Mouse (Mus musculus) heart, adult 18-20 months (tissue): ENCODE results near the gene Bricd5. TPM values are rescaled to one million over a fixed set of nuclear protein-coding genes. Genes with fewer than 3 reads are reported as not detected.

Experiments
- DNase-seq, 2 experiments: peaks; one replicate each; pipeline ENCODE4 v3.0.0; 2021 to 2022; ENCODE audit warnings: mixed read lengths in 1 of 2
- total RNA-seq, 2 experiments: library from RNA; stranded (reverse); gene quantifications; 2 replicates each; pipeline ENCODE4 v1.2.3; 2021

Gene Bricd5
- total RNA-seq, 2 experiments from 2014 or later: not detected

DNA sequence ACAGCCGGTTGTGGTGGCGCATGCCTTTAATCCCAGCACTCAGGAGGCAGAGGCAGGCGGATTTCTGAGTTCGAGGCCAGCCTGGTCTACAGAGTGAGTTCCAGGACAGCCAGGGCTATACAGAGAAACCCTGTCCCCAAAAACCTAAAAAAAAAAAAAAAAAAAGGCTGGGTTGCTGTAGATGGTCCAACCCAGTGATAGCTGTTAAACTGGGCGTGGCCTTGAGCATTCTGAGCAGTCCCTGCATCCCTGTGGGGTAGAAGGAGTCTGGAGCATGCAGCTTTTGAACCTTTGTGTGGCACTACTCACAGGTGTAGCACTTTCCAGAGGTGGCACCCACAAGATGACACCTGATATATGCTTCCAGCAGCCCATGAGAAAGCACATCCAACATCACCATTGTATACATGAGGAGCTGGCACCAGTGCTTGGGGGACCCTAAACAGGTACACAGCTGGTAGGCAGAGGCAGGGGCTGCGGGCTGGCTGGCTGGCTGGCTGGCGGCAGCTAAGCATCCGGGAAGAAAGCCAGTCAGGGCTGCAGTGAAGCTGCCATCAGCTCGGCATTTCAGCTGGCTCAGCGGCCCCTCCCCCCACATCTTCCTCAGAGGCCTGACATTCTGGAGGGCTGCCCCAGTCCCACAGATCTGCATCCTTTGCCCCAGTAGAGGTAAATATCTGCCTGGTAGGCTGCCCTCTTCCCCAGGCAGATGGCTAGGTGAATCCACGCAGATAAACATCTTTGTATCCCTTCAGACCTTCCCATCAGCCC, 11.6 kb downstream of the Bricd5 start:
- DNase-seq: no peak

DNA sequence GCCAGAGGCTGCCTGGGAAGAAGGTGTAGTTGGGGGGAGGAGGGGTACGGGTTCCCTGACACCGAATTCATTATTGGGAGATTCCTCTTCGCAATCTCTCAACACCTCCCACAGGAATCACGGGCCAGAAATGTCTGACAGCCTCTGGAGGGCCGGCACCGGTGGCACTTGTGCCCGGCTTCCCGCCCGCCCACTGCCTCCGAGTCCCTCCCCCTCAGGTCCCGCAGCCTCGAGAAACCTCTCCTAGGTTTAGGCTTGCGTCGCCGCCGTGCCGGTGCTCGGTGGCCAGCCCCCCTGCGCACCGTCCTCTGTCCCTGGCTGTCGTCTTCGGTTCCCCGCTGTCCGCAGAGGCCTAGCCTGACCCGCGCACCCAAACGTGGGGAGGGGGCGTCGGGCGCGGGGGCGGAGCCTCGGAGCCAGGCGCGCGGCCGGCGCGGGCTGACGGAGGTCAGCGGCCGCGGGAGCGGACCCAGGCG, 14.5 kb downstream of the Bricd5 start, which contains the start of gene Caskin1:
Caskin1 (plus strand) TSS at position 416 of the 476 bp plus-strand sequence.
- no peak for DNase-seq

DNA sequence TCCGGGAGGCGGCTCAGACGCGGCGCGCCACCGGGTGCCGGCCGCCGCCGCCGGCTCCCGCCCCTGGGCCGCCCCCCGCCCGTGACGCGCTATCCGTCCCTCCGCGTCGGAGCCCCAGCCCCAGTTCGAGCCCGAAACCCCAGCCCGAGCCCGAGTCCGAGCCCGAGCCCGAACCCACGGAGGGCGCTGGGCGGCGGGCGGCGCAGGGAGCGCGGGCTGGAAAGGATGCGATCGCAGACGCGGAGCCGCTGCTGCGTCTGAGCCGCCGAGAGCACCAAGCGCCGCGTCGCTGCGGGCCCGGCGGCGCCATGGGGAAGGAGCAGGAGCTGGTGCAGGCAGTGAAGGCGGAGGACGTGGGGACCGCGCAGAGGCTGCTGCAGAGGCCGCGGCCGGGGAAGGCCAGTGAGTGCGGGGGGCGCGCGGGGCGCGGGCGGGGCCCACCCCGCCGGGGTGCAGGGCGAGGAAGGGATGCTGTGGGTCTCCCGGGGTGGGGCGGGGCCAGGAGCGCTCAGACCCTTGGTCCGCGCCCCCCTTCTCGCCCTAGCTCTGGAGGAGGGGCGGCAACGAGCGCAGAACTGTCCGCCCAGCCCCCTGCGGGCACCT, 15.1 kb downstream of the Bricd5 start:
- DNase-seq: no peak

DNA sequence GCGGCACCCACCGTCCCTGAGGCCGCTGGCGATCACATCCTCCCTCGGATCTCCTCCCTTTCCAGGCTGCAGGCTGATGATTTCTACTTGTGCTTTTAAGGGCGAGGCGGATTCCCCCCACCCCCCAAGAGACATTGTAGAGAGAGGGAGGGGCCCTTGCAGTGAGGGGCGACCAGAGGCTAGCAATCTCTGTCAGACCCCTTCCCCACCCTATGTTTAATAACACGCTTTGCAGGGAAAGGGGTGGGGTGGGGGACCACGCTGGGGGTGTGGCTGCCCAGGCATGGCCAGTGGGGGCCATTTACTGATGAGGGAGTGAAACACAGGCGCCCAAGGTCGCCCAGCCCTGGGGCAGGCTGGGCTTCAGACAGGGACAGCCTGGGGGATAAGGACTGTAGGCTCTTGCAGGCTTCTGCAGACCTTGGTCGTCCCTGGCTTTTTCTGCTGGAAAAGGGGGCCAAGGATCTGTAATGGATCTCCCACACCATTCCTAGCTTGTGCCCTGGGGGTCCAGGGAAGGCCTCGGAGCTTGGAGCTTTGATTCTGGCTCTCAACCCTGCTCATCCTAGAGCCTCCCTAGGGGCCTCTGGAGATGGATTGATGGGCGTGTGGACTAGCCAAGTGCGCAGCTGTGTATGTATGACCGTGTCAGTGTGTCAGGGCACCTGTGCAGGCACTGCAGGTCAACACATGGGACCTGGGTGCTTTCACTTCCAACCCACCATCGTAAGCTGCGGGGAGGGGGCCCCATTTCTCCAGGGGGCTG, 15.8 kb downstream of the Bricd5 start:
- DNase-seq: no peak

DNA sequence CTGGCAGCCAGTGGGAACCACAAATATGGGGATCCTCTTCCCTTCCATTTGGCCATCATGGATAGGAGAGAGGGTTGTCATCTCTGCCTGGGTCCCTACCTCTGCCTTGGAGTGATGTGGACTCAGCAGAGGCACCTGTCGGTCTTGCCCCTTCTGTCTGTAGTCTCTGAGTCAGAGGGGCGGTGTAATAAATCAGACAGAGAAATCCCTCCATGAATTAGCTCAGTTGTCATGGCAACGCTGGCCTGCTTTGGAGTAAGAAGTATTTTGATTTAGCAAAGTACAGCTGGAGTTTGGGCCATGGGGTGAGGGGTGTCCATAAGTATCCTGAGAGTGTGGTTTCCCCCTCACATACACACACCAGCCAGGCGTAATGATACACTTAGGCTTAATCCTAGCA, 16.7 kb downstream of the Bricd5 start:
- DNase-seq: no peak

DNA sequence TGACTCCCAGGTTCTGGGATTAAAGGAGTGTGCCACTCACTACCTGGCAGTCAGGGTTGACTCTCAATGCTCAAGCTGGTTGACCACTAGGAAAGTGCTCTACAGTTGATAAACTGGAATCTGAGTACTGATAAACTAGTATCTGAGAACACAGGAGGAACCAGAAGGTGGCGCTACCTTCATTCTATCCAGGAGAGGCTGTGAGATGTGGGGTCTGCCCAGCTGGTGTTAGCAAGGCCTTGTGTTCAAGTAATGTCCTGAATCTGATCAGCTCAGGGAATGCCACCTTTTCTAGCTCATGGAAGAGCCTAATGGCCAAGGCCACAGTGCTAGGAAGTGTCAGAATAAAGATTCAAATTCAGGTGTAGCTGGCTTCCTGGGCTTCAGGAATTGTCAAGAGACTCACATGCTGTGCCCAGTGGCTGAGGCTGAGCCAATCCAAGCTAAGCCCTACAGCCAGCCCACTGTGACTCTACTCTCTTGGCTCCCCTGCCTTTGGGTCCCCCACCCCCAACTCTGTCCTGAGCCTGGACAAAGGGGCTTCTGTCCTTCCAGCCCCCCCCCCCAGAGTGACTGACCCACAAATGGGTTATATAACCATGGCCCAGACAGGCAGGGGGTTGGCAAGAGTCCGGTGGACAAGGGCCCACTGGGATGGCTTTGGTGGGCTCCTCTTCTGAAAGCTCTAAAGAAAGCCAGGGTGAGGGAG, 21.1 kb downstream of the Bricd5 start:
- peak in 1 of 2 experiments; percentile 69 for DNase-seq

DNA sequence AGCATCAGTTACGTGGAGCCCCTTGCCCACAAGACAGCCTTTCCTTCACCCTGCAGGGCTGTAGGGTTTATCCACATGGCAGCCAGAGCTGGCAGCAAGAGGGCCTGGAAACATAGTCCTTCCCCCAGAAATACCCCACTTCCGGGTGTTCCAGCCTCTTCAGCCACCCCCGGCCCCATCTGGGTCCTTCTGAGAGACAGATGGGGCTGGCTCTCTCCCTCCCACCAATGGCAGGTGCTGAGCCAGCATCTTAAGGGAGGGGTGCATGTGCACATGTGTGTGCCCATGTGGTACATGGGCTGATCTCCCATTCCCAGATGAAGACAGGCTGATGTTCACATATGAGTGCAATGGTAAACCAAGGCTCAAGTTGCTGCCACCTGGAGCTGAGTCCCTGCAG, 21.8 kb downstream of the Bricd5 start:
- no peak for DNase-seq

DNA sequence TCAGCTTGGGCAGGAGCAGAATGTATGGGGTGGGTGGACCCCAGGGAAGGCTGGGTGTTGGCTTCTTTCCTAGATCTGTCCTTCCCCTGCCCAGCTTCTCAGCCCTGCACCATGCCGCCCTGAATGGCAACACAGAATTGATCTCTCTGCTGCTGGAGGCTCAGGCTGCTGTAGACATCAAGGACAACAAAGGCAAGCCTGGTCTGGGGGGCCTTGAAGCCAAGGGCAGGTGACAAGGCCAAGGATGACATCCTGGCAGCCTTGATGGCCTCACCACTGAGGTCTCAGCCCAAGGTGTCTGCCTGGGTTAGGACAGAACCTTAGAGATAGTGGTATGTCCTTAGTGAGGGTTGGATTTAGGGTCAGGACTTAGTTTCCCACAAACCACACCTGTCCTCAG, 22.3 kb downstream of the Bricd5 start:
- DNase-seq: no peak

DNA sequence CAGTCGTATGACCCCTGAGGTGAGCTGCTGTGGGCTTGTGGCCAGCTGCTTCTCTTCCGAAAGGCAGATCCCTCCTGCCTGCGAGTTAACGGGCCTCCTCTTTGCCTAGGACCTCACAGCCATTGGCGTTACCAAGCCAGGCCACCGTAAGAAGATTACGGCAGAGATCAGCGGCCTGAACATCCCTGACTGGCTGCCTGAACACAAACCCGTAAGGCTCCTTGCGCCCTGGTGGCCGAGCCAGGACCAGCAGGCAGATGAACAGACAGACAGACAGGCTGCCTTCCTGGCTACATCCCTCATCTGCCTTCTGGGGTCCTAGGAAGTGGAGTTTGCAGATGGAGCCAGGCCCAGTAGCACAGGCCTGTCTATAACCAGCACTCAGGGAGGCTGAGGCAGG, 28.5 kb downstream of the Bricd5 start:
- DNase-seq: no peak

DNA sequence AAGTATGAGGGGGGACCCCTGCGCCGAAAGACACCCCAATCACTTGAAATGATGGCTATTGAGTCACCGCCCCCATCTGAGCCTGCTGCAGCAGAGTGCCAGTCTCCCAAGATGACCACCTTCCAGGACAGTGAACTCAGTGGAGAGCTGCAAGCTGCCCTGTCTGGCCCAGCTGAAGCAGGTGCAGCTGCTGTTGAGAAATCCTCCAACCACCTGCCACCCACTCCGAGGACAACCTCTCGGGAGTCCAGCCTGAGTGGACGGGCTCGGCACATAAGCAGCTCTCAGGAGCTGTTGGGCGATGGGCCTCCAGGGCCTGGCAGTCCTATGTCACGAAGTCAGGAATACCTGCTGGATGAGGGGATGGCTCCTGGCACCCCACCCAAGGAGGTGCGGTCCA, 30.4 kb downstream of the Bricd5 start:
- DNase-seq: no peak

DNA sequence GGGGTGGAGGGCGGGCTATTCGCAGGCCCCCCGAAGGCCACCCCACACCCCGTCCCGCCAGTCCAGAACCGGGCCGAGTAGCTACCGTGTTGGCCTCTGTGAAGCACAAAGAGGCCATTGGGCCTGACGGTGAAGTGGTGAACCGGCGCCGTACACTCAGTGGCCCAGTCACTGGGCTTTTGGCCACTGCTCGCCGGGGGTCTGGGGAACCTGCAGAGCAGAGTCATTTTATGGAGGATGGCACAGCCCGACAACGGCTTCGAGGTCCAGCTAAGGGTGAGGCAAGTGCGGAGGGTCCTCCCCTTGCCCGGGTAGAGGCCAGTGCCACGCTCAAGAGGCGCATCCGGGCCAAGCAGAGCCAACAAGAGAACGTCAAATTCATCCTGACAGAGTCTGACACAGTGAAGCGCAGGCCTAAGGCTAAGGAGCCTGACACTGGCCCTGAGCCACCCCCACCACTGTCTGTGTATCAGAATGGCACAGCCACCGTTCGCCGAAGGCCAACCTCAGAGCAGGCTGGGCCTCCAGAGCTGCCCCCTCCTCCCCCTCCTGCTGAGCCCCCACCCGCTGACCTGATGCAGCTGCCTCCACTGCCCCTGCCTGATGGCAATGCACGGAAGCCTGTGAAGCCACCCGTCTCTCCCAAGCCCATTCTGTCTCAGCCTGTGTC, 31.7 kb downstream of the Bricd5 start:
- no peak for DNase-seq

DNA sequence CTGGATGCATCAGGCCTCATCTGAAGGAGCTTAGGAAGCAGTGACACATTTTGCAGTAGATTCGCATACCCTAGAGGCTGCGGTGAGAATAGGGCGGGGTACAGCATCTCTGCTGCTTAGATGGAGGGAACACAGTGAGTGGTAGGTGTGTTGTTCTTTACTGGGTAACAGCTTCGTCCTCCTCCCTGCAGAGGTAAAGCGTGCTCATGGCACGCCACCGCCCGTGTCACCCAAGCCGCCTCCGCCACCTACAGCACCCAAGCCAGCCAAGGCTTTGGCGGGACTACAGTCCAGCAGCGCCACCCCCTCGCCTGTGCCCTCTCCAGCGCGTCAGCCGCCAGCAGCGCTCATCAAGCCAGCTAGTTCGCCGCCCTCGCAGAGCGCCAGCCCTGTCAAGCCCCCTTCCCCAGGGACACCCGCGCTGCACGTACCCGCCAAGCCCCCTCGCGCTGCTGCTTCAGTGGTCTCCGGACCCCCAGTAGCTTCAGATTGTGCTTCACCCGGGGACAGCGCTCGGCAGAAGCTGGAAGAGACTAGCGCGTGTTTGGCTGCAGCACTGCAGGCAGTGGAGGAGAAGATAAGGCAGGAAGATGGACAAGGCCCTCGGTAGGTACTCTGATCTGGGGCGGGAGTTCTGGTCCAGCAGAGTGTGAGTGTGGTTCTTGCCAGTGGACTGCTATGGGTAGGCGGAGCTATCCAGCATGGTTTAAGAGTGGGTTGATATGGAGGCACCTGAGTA, 32.8 kb downstream of the Bricd5 start:
- DNase-seq: peak; percentile 35 to 42

DNA sequence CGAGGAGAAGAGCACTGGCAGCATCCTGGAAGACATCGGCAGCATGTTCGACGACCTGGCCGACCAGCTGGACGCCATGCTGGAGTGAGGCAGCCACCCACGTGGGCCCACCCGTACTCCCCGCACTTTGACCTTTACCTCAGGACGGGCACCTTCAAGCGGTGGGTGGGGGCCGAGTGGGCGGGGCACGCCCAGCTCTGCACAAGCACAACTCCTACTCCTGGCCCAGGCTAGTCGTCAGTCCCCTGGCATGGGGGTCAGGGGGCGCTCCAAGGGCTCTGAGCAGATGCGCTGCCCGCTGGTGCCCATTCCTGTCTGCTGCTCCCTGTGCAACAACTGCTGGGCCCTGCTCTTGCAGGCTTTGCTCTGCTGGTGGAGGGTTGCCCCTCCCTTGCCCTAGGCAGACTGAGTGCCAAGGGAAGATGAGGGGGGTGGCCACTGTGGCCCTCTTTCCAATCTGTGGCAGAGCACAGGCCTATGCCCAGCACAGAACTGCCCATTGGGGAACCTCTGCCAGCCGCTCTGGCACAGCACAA, 33.5 kb downstream of the Bricd5 start:
- DNase-seq: no peak

DNA sequence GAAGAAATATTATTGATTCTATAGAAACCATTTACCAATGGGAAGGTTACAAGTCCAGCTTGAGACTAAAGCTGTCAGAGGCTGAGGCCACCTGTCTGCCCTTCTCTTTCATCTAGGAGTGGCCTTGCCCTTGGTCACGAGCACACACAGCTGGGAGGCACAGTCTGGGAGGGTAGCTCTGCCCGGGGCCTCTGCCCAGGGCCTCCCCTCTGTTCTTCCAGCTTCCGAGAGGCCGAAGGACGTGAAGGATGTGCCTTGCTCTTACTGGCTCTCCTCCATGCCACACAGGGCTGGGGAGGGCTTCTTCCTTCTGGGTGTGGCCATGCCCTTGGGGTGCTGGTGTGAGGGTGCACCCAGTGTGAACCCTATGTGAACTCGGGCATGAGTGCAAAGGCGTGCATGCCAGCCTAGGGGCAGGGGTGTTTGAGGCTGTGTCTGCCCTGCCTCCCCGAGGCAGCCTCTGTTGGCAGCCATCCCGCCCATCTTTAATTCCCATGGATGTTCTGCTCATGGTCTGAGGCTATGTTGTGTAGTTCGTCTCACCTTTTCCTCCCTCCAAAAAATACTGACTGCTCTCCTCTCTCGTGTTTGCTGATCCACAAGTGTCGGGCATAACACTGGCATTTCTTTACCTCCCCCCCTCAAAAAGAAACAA, 34.2 kb downstream of the Bricd5 start:
- no peak for DNase-seq

DNA sequence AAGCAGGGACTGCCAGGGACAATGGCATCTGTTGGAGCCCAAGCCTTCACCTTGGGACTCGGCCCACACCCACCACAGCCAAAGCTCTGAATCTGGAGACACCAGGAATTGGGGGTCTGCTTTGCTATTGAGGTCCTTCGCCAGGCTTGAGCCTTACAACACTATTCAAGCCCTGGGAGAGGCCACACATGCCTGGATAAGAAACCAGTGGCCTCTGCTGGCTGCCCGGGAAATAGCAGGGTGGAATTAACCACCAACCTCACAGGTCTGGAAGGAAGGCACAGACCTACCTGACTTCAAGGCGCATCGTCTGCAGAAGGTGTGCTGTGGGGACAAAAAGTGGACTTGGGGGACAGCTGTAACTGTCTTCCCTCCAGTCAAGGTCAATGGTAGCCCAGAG, 39.9 kb downstream of the Bricd5 start:
- peak; percentile 51 to 73 for DNase-seq

DNA sequence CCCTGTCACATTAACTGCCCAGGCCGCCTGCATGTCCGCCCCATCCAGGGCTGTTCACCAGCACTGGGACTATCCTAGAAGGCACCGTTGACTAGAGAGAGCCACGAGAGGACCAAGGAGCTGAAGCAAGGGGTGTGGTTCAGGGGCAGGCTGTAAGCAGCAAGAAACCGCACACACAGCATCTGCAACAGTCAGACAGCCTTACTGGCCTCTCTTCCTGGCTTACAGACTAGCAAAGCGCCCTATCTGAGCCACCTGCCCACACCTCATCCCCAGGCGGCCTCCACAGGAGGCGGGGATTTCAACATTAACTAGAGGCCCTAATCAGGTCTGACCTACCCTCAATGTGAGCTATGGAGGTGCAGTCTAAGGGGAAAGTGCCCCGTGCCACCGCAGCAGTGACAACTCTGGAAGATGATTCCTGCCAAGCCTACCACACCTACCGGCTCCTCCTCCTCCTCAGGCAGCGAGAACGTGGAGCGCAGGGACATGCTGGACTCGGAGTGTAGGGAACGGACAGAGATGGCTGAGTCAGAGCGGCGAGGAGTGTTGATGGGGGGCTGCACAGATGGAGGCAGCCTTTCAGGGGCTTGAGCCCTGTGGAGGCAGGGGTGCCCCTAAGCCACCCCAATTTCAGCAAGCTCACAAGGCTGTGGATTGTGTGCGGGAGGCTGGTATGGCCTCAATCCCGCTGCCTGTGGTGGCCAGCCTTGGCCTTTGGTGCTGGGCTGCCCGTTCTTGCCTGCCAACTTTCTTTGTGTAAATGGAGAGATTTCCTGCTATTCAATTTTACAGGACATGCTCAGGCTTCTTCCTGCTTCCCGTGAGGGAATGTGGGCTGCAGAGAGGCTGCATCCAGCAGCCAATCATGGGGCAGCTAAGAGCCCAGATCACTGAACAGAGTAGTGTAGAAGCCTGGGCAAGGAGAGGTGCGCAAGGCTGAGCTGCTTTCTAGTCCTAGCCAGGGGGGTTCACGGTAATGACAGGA, 40.9 kb downstream of the Bricd5 start:
- peak; percentile 26 to 60 for DNase-seq

DNA sequence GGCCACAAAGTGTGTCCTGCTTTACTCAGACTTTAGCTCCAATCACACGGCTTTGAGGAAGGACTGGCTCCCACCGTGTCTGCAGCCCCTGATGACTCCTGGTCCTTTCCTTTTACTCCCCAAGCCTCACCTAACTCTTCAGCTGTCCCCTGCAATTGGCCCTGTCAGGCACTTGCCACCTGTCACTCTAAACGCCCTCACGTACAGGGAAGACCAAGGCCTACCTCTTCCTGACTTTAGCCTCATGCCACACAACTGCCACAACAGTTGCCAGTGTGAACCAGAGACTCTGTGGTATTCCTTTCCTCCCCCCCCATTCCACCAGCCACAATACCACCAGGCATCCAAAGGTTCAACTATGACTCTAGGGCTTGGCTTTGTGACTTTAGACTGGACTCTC, 46.8 kb downstream of the Bricd5 start:
- no peak for DNase-seq

DNA sequence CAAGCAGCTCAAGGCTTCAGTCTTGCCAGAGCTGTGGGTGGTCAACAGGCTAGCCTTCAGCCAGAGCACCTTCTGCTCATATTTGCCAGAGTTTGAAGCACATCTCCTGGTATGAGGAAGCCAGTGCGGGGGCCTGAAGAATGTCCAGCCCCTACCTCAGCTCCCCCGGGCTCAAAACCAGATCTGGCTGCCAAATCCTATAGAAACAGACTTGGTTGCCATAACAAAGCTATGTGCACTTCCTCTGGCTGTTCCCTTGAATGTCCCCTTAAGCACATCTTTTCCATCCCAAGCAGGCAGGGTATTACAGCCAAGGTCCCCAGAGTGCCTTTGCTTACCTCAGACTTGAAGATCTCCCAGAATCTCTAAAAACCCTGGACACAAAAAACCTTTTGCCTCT, 51.0 kb downstream of the Bricd5 start:
- no peak for DNase-seq
